47 mouse cellular contexts compared by ENCODE assay signal in the genomic region with DNA sequence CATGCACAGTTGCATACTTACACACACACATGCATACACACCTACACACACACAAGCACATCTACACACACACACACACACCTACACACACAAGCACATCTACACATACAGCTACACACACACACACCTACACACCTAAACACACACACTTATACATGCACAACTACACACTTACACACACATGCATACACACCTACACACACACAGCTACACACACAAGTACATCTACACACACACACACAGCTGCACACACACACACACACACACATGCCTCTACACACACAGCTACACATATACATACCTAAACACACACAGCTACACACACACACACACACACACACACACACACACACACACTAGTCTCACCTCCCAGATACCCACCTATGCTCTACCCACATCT. TPM values are rescaled to one million over a fixed set of nuclear protein-coding genes. Genes with fewer than 3 reads are reported as not detected.
"Had no signal": no experiment of that assay in that cellular context is flagged by ENCODE, and none has a peak within 500 bp of the region (broad histone marks: within the 10 kb centered on the region; RNA-seq: fewer than 3 reads in every experiment).

No protein-coding gene starts in this region.

- H3K27ac ChIP-seq: limb, embryonic 10.5 days; limb, embryonic 12.5 days; limb, embryonic 13.5 days; limb, embryonic 15.5 days; liver, embryonic 12.5 days; liver, embryonic 13.5 days; liver, embryonic 14.5 days; liver, embryonic 15.5 days; lung, embryonic 15.5 days; macrophage; midbrain, embryonic 10.5 days; midbrain, embryonic 12.5 days; midbrain, embryonic 13.5 days; midbrain, embryonic 15.5 days; neural tube, embryonic 12.5 days had no signal

- H3K9ac ChIP-seq: limb, embryonic 12.5 days; limb, embryonic 13.5 days; limb, embryonic 15.5 days; liver, embryonic 12.5 days; liver, embryonic 13.5 days; liver, embryonic 14.5 days; liver, embryonic 15.5 days; liver, postnatal 0 days; lung, embryonic 14.5 days; lung, embryonic 15.5 days; midbrain, embryonic 12.5 days; midbrain, embryonic 13.5 days; midbrain, embryonic 15.5 days; neural tube, embryonic 12.5 days had no signal

- H3K9me3 ChIP-seq: limb, embryonic 10.5 days; limb, embryonic 12.5 days; limb, embryonic 13.5 days; limb, embryonic 15.5 days; liver, embryonic 12.5 days; liver, embryonic 13.5 days; liver, embryonic 15.5 days; lung, embryonic 15.5 days; megakaryocyte, embryonic 14.5 days; midbrain, embryonic 10.5 days; midbrain, embryonic 12.5 days; midbrain, embryonic 13.5 days; midbrain, embryonic 15.5 days; neural tube, embryonic 12.5 days had no signal

- H3K27me3 ChIP-seq: limb, embryonic 13.5 days; limb, embryonic 15.5 days; liver, embryonic 12.5 days; liver, embryonic 13.5 days; liver, embryonic 15.5 days; lung, embryonic 15.5 days; midbrain, embryonic 12.5 days; midbrain, embryonic 13.5 days; midbrain, embryonic 15.5 days; neural tube, embryonic 12.5 days had no signal

- H3K36me3 ChIP-seq: limb, embryonic 10.5 days; limb, embryonic 12.5 days; limb, embryonic 13.5 days; limb, embryonic 15.5 days; liver, embryonic 12.5 days; liver, embryonic 13.5 days; liver, embryonic 15.5 days; lung, embryonic 15.5 days; midbrain, embryonic 10.5 days; midbrain, embryonic 12.5 days; midbrain, embryonic 13.5 days; midbrain, embryonic 15.5 days; neural tube, embryonic 12.5 days had no signal

- H3K4me3 ChIP-seq: limb, embryonic 10.5 days; limb, embryonic 12.5 days; limb, embryonic 13.5 days; limb, embryonic 15.5 days; liver, embryonic 12.5 days; liver, embryonic 13.5 days; liver, embryonic 15.5 days; lung, embryonic 15.5 days; megakaryocyte, embryonic 14.5 days; midbrain, embryonic 10.5 days; midbrain, embryonic 12.5 days; midbrain, embryonic 13.5 days; midbrain, embryonic 15.5 days; myocyte; neural tube, embryonic 12.5 days had no signal

- H3K4me1 ChIP-seq: limb, embryonic 10.5 days; limb, embryonic 12.5 days; limb, embryonic 13.5 days; limb, embryonic 15.5 days; liver, embryonic 12.5 days; liver, embryonic 13.5 days; liver, embryonic 15.5 days; lung, embryonic 15.5 days; midbrain, embryonic 10.5 days; midbrain, embryonic 12.5 days; midbrain, embryonic 13.5 days; midbrain, embryonic 15.5 days; neural tube, embryonic 12.5 days had no signal

- DNase-seq: left cerebral cortex, postnatal 4 days; liver; liver, embryonic 13.5 days; liver, postnatal 0 days; lung, adult 18-20 months; lung, adult 2 months; lung, embryonic 14.5 days; lung, postnatal 10 days; lung, postnatal 14 days; lung, postnatal 36 days; lung, postnatal 4 days; midbrain, embryonic 14.5 days had no signal

RNA-seq across cellular contexts. Expression of a gene that starts 12.3 kb away (rescaled TPM):
- total RNA-seq: left cerebral cortex, postnatal 10 days; left cerebral cortex, postnatal 14 days; left cerebral cortex, postnatal 25 days; left cerebral cortex, postnatal 36 days; left cerebral cortex, postnatal 4 days; liver, adult 2 months; megakaryocyte progenitor cell, adult 5-6 weeks; megakaryocyte, adult 5-6 weeks; megakaryocyte-erythroid progenitor cell, adult 5-6 weeks; monocyte, adult 5-6 weeks had no signal
- polyA plus RNA-seq: limb, embryonic 10.5 days; limb, embryonic 11.5 days; limb, embryonic 12.5 days; limb, embryonic 13.5 days; limb, embryonic 15.5 days; liver, adult 2 months; liver, embryonic 11.5 days; liver, embryonic 12.5 days; liver, embryonic 13.5 days; liver, embryonic 14.5 days; liver, embryonic 15.5 days; liver, embryonic 16.5 days; liver, postnatal 0 days; lung, adult 2 months; lung, embryonic 14.5 days; lung, embryonic 15.5 days; lung, embryonic 16.5 days; lung, postnatal 0 days; macrophage; midbrain, embryonic 10.5 days; midbrain, embryonic 11.5 days; midbrain, embryonic 12.5 days; midbrain, embryonic 13.5 days; myocyte; neural tube, embryonic 11.5 days; neural tube, embryonic 12.5 days had no signal

RNA-seq across cellular contexts. Expression of a gene that starts 18.0 kb away (rescaled TPM):
- total RNA-seq: left cerebral cortex, postnatal 10 days; left cerebral cortex, postnatal 14 days; left cerebral cortex, postnatal 25 days; left cerebral cortex, postnatal 36 days; left cerebral cortex, postnatal 4 days; liver, adult 2 months; megakaryocyte progenitor cell, adult 5-6 weeks; megakaryocyte, adult 5-6 weeks; megakaryocyte-erythroid progenitor cell, adult 5-6 weeks; monocyte, adult 5-6 weeks had no signal
- polyA plus RNA-seq: liver, adult 2 months; liver, postnatal 0 days; lung, embryonic 14.5 days; lung, postnatal 0 days; macrophage; midbrain, embryonic 14.5 days had no signal

RNA-seq across cellular contexts. Expression of a gene that starts 36.5 kb away (rescaled TPM):
- total RNA-seq: left cerebral cortex, postnatal 10 days; left cerebral cortex, postnatal 14 days; left cerebral cortex, postnatal 25 days; left cerebral cortex, postnatal 36 days; left cerebral cortex, postnatal 4 days; liver, adult 2 months; megakaryocyte progenitor cell, adult 5-6 weeks; megakaryocyte, adult 5-6 weeks; megakaryocyte-erythroid progenitor cell, adult 5-6 weeks; midbrain, postnatal 0 days; monocyte, adult 5-6 weeks had no signal
- polyA plus RNA-seq: limb, embryonic 11.5 days; liver, adult 2 months; liver, embryonic 11.5 days; liver, embryonic 12.5 days; liver, embryonic 16.5 days; liver, postnatal 0 days; lung, embryonic 14.5 days; macrophage; midbrain, embryonic 10.5 days; midbrain, embryonic 11.5 days; midbrain, embryonic 12.5 days; midbrain, embryonic 13.5 days; midbrain, embryonic 14.5 days; midbrain, embryonic 16.5 days; midbrain, postnatal 0 days; myocyte had no signal

RNA-seq across cellular contexts. Expression of a gene that starts 50.6 kb away (rescaled TPM):
- total RNA-seq: left cerebral cortex, postnatal 10 days; left cerebral cortex, postnatal 14 days; left cerebral cortex, postnatal 25 days; left cerebral cortex, postnatal 36 days; left cerebral cortex, postnatal 4 days; liver, adult 2 months; megakaryocyte progenitor cell, adult 5-6 weeks; megakaryocyte, adult 5-6 weeks; megakaryocyte-erythroid progenitor cell, adult 5-6 weeks; midbrain, postnatal 0 days; monocyte, adult 5-6 weeks had no signal
- polyA plus RNA-seq: limb, embryonic 10.5 days; limb, embryonic 11.5 days; limb, embryonic 12.5 days; limb, embryonic 13.5 days; limb, embryonic 14.5 days; liver, adult 2 months; liver, embryonic 11.5 days; liver, embryonic 12.5 days; liver, embryonic 13.5 days; liver, embryonic 14.5 days; liver, embryonic 15.5 days; liver, embryonic 16.5 days; liver, postnatal 0 days; lung, embryonic 14.5 days; lung, embryonic 15.5 days; lung, embryonic 16.5 days; lung, postnatal 0 days; macrophage; midbrain, embryonic 10.5 days; midbrain, embryonic 11.5 days; midbrain, embryonic 12.5 days; midbrain, embryonic 13.5 days; midbrain, embryonic 14.5 days; midbrain, embryonic 15.5 days; midbrain, embryonic 16.5 days; midbrain, postnatal 0 days; myocyte; neural tube, embryonic 11.5 days; neural tube, embryonic 12.5 days had no signal

RNA-seq across cellular contexts. Expression of a gene that starts 55.6 kb away (rescaled TPM):
- total RNA-seq: left cerebral cortex, postnatal 10 days; left cerebral cortex, postnatal 14 days; left cerebral cortex, postnatal 25 days; left cerebral cortex, postnatal 36 days; left cerebral cortex, postnatal 4 days; liver, adult 2 months; megakaryocyte progenitor cell, adult 5-6 weeks; megakaryocyte, adult 5-6 weeks; megakaryocyte-erythroid progenitor cell, adult 5-6 weeks; midbrain, postnatal 0 days; monocyte, adult 5-6 weeks had no signal
- polyA plus RNA-seq: limb, embryonic 10.5 days; limb, embryonic 11.5 days; limb, embryonic 12.5 days; liver, adult 2 months; liver, embryonic 11.5 days; liver, embryonic 12.5 days; liver, embryonic 13.5 days; liver, embryonic 14.5 days; liver, embryonic 15.5 days; liver, embryonic 16.5 days; liver, postnatal 0 days; lung, adult 2 months; lung, embryonic 14.5 days; lung, embryonic 15.5 days; lung, embryonic 16.5 days; lung, postnatal 0 days; macrophage; midbrain, embryonic 10.5 days; midbrain, embryonic 11.5 days; midbrain, embryonic 12.5 days; midbrain, embryonic 13.5 days; midbrain, embryonic 14.5 days; midbrain, embryonic 15.5 days; midbrain, embryonic 16.5 days; midbrain, postnatal 0 days; myocyte; neural tube, embryonic 11.5 days; neural tube, embryonic 12.5 days had no signal
